Mouse (Mus musculus): ENCODE measurements at regions not wholly inside any gene's neighbourhood (a gene's known extent, or its start where the extent isn't known, plus 50 kb on each side); places are given as distances from the start of the nearest gene placed in this dataset.

- peak; percentile 28 for DNase-seq (ENCODE audit: low read depth)
Observed at GRCm38 (mm10) chr6:53143846-53144584, 75.6 kb upstream of the Jazf1 start.

- no peak for DNase-seq (ENCODE audit: low read depth)
Observed at GRCm38 (mm10) chr6:53134410-53134809, 66.0 kb upstream of the Jazf1 start.

GRCm38 (mm10) chr6:53130717-53131330 is 62.4 kb upstream of the Jazf1 start:
- DNase-seq (ENCODE audit: low read depth) = no peak

- no peak for DNase-seq (ENCODE audit: low read depth)
Observed at GRCm38 (mm10) chr6:53126776-53127175, 58.3 kb upstream of the Jazf1 start.

- no peak for DNase-seq (ENCODE audit: low read depth)
Observed at GRCm38 (mm10) chr6:53124800-53125450, 56.5 kb upstream of the Jazf1 start.

GRCm38 (mm10) chr6:53120385-53120784 is 52.0 kb upstream of the Jazf1 start:
- DNase-seq (ENCODE audit: low read depth) = no peak
